Mouse (Mus musculus) neural tube, embryonic 14.5 days (tissue): ENCODE measurements at regions not wholly inside any gene's neighbourhood (a gene's known extent, or its start where the extent isn't known, plus 50 kb on each side); places are given as distances from the start of the nearest gene placed in this dataset.

ENCODE experiments used
- ATAC-seq: fragments of 200-750 bp; cut with Nextera tagmentation; 2 replicates; pipeline ENCODE4 v1.8.0; 2017; ENCODE audit warnings: low read depth, mild to moderate bottlenecking, moderate TSS enrichment, moderate library complexity
- H3K27ac ChIP-seq: fragments of 300-500 bp; sonication (generic); 2 replicates; pipeline ENCODE4 v1.5.1; 2014; ENCODE audit warnings: low read depth, mild to moderate bottlenecking, control low read depth, low read length, moderate library complexity, mixed read lengths
- H3K27me3 ChIP-seq: fragments of 300-500 bp; sonication (generic); 2 replicates; pipeline ENCODE4 v1.6.1; 2014; ENCODE audit warnings: low read length; ENCODE audit not compliant: control insufficient read depth, insufficient read depth
- H3K36me3 ChIP-seq: fragments of 300-500 bp; sonication (generic); 2 replicates; pipeline ENCODE4 v1.6.1; 2014; ENCODE audit warnings: low read length, mixed read lengths; ENCODE audit not compliant: control insufficient read depth, insufficient read depth
- H3K4me1 ChIP-seq: fragments of 300-500 bp; sonication (generic); 2 replicates; pipeline ENCODE4 v1.6.1; 2014; ENCODE audit warnings: low read length; ENCODE audit not compliant: control insufficient read depth, insufficient read depth
- H3K4me2 ChIP-seq: fragments of 300-500 bp; sonication (generic); 2 replicates; pipeline ENCODE4 v1.6.1; 2014; ENCODE audit warnings: mild to moderate bottlenecking, low read depth, low read length, control low read depth
- H3K4me3 ChIP-seq: fragments of 300-500 bp; sonication (generic); 2 replicates; pipeline ENCODE4 v1.5.1; 2014; ENCODE audit warnings: low read depth, low read length, control low read depth, mixed read lengths
- H3K9ac ChIP-seq: fragments of 300-500 bp; sonication (generic); replicated peaks from 2 replicates; pipeline ENCODE4 v1.6.1; 2014; ENCODE audit warnings: low read depth, mild to moderate bottlenecking, control low read depth, low read length, mixed read lengths
- H3K9me3 ChIP-seq: fragments of 300-500 bp; sonication (generic); 2 replicates; pipeline ENCODE4 v1.6.1; 2016; ENCODE audit warnings: low read length; ENCODE audit not compliant: control insufficient read depth
- WGBS: fragments of 180-500 bp; shearing (Covaris S2); extraction: QIAGEN DNeasy Blood & Tissue Kit; methylation state at CpG from one replicate; pipeline ENCODE4 v1.1.7; 2014; 5-methylcytosine and 5-hydroxymethylcytosine counted together

DNA sequence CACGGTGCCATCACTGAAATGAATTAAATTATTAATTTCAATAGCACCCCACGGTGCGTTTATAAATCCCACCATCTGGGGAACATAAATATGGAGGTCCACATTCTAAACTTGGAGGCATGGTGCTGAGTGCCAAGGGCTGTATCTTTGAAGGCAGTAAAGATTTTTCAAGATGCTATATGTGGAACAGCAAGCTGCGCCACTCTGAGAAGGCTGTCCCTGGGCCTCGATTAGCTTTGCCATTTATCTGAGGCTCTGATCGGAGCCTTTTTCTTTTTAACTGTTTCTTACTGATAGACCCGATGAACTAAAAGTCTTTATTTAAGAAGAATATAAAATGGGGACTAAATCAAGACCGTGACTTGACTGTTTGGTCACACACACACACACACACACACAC, 114.5 kb upstream of the Prox1 start:
- Histone ChIP-seq H3K4me1 (peaks cover 14% of the 10 kb centered on the region; the same call in 1 of the 2 replicates), H3K27me3 (no peaks in the 10 kb centered on the region), H3K9ac (no peak overlapping the region), H3K27ac (no peak overlapping the region), H3K4me2 (no peak overlapping the region), H3K4me3 (no peak overlapping the region), H3K36me3 (no peaks in the 10 kb centered on the region), H3K9me3 (no peaks in the 10 kb centered on the region)
- 57% methylated on average over 8 of the region's 8 CpGs for WGBS
- ATAC-seq, result no peak

DNA sequence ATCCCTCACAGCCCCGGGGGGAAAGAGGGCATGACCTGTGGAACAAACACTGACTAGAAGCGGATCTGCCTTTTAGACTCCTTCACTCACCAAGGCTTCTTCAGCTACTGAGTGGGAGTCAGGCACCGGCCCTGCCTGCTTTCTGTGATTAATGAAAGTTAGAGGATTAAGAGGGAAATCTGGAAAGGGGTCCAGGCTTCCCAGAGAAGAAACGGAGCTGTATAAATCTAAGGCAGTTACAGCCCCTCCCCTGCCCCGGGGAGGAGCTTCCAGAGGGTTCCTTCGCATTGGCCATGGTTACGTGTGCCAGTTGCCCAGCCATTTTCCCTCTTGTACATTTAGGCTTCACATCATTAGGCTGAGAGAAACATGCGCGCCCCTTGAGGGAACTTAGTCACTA, 113.6 kb upstream of the Prox1 start:
- Histone ChIP-seq H3K9me3 (no peaks in the 10 kb centered on the region), H3K4me3 (no peak overlapping the region), H3K27ac (no peak overlapping the region), H3K27me3 (no peaks in the 10 kb centered on the region), H3K36me3 (no peaks in the 10 kb centered on the region), H3K4me1 (peaks cover 14% of the 10 kb centered on the region; the same call in 1 of the 2 replicates), H3K4me2 (no peak overlapping the region), H3K9ac (no peak overlapping the region)
- no peak for ATAC-seq
- 66% methylated on average over 9 of the region's 9 CpGs for WGBS

DNA sequence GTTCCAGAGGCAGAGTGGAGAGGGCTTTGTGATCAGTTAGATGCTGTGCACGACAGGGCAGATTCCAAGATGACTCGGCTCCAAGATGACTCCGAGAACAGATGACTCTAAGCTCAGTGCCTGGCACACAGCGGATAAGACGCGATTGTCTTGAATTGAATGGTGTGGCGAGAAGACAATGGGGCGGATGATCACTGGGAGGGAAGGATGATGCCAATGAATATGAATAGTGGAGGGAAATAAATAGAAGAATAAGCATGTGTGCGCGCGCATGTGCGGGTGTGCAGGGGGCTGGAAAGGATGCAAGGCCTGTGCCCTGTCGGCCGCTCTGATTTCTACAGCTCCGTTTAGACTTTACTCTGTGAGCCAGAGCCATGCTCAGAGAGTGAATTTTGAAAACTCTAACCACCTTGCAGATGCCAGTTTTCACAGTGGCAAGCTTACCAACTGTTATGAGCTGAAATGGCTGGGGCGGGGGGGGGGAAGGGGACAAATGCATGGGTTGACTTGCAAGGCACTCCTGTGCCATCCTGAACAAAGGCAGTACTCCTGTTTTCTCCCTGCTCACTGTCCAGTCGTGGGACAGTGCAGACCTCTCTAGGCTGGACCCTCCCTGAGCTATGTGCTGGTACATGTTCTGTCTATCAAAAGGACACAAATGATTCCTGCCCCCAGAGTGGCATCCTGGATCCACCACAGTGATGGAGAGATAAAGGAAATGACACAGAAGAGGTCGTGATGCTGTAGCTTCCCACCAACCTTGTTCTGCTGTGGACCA, 109.8 kb upstream of the Prox1 start:
- Histone ChIP-seq H3K36me3 (no peaks in the 10 kb centered on the region), H3K27ac (no peak overlapping the region), H3K4me3 (no peak overlapping the region), H3K4me1 (no peaks in the 10 kb centered on the region), H3K27me3 (no peaks in the 10 kb centered on the region), H3K9me3 (no peaks in the 10 kb centered on the region), H3K4me2 (no peak overlapping the region), H3K9ac (no peak overlapping the region)
- 76% methylated on average over 18 of the region's 18 CpGs for WGBS
- no peak for ATAC-seq

DNA sequence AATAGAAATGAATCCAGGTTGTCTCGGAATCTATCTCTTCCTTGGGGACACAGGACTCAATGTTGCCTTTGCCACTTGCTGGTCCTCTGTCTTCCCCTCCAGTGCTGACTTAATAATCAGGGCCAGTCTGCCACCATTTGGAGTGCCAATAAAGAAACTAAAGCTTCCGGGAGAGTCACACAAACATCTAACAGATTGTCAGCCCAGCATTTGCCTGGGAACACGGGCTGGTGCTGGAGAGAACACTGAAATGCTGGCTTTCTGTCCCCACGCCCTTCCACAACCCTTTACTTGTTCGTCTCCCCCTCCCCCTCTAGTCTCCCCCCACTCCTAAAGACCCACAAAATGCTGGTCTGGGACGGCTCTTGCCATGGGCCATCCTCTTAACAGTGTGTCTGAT, 104.4 kb upstream of the Prox1 start:
- H3K4me3 ChIP-seq, result no peak overlapping the region
- no peaks in the 10 kb centered on the region for H3K27me3 ChIP-seq
- H3K4me2 ChIP-seq, result no peak overlapping the region
- H3K9ac ChIP-seq, result no peak overlapping the region
- H3K27ac ChIP-seq, result no peak overlapping the region
- ATAC-seq, result no peak
- no peaks in the 10 kb centered on the region for H3K4me1 ChIP-seq
- H3K9me3 ChIP-seq, result no peaks in the 10 kb centered on the region
- no peaks in the 10 kb centered on the region for H3K36me3 ChIP-seq
- 82% methylated on average over 6 of the region's 6 CpGs for WGBS

DNA sequence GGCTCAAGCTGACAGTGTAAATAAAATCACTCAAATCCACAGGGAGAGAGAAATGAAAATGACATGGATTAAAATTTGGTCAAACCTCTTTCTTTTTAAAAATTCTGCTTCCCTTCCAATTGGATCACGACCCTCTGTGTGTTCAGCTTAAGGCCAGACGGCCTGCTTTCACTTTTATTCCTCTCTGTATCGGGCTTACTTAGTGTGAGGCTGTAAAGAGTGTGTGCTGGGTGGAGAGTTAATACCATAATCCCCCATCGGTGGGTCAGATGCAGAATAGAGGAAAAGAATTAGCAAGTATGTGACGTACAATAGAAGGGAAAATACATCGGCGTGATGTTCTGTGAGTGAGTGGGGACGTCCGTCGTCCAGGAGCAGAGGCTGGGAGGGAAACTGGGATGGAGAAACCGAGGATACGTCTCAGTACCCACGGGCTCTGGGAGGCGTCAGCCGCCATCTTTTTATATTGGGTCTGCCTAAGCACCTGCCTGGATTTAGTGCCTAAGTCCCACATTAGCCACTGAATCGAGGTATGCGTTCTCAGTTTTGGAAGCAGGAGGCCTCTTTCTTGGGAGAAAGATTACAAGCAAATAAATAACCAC, 100.4 kb upstream of the Prox1 start:
- no peaks in the 10 kb centered on the region for H3K27me3 ChIP-seq

DNA sequence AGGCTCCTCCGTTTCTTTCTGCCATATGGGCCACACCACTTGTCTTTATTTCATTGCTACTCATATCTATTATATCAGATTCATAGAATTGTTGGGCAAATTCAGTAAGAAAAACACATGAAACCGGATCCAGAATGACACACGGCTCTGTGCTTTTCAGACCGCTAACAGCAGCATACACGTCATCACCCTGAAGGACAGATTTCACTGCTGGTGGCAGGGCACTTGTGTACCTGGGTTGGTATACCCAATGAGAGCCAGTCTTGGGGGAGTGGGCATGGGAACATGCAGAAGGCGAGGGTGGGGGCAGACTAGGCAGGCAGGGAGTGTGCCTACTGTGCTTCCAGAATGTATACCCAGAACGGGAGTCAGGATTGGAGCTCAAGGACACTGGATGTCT, 98.7 kb upstream of the Prox1 start:
- WGBS, result 91% methylated on average over 7 of the region's 7 CpGs
- H3K9me3 ChIP-seq, result no peaks in the 10 kb centered on the region
- no peaks in the 10 kb centered on the region for H3K4me1 ChIP-seq
- no peak overlapping the region for H3K9ac ChIP-seq
- H3K4me2 ChIP-seq, result no peak overlapping the region
- H3K36me3 ChIP-seq, result no peaks in the 10 kb centered on the region
- H3K4me3 ChIP-seq, result no peak overlapping the region
- no peaks in the 10 kb centered on the region for H3K27me3 ChIP-seq
- no peak for ATAC-seq
- H3K27ac ChIP-seq, result no peak overlapping the region

More for the DNA sequence above, 100.4 kb upstream of the Prox1 start:
- Histone ChIP-seq H3K4me1 (no peaks in the 10 kb centered on the region), H3K4me3 (no peak overlapping the region), H3K4me2 (no peak overlapping the region), H3K9ac (no peak overlapping the region), H3K36me3 (no peaks in the 10 kb centered on the region), H3K9me3 (no peaks in the 10 kb centered on the region), H3K27ac (no peak overlapping the region)
- ATAC-seq, result no peak
- 82% methylated on average over 17 of the region's 17 CpGs for WGBS

DNA sequence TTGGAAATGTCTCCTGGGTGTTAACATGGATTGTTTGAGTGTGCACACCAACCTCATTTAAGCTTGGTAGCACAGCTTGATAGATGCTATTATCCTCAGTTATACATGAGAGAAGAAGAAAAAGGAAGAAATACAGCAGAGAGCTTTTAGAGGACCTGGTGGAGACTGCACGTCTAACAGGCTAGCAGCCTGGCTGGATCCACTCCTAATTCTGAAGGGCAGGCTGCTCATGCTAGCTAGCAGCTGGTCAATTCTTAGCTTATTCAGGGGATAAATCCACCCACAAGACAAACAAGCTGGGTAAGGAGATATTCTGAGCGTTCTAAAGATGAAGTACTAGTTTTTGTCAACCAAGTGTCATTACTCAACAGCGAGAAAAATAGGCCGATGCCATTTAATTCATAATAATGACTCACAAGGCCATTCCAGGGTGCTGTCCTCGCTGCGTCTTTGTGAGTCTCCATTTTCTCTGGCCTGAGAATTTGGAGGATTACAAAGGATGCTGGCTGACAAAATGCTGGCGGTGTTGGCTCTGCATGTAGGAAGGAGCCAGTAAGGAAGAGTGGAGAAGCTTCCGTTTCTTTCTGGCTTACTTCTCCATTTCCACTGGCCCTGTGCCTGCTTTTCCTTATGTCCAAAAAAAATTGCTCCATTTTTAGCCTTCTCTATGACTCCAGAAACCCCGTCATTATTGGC, 94.7 kb upstream of the Prox1 start:
- ATAC-seq, result no peak
- Histone ChIP-seq H3K27me3 (no peaks in the 10 kb centered on the region), H3K9ac (no peak overlapping the region), H3K4me2 (no peak overlapping the region), H3K4me3 (no peak overlapping the region), H3K4me1 (no peaks in the 10 kb centered on the region), H3K36me3 (no peaks in the 10 kb centered on the region), H3K9me3 (no peaks in the 10 kb centered on the region), H3K27ac (no peak overlapping the region)
- 78% methylated on average over 9 of the region's 9 CpGs for WGBS

DNA sequence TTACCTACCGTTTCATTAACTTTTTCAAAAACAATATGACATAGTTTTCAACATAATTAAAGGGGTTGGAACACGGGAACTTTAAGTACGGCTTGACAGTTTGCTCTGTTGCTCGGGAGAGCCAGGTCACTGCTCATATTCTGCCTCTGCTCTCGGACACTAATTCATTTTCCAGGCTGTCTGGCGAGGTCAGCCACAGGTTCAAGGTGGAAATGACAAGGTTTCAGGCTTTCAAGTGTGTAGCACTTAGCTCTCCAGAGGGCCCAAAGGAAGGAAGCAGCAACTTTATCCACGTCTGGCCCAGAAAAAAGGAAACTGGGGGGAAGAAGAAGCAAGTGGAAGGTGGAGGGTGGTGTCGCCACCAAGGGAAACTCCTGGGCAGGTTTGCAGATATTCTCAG, 94.0 kb upstream of the Prox1 start:
- Histone ChIP-seq H3K27ac (no peak overlapping the region), H3K4me2 (no peak overlapping the region), H3K36me3 (no peaks in the 10 kb centered on the region), H3K9me3 (no peaks in the 10 kb centered on the region), H3K4me1 (no peaks in the 10 kb centered on the region), H3K4me3 (no peak overlapping the region), H3K9ac (no peak overlapping the region), H3K27me3 (no peaks in the 10 kb centered on the region)
- ATAC-seq, result no peak
- WGBS, result 68% methylated on average over 8 of the region's 8 CpGs

DNA sequence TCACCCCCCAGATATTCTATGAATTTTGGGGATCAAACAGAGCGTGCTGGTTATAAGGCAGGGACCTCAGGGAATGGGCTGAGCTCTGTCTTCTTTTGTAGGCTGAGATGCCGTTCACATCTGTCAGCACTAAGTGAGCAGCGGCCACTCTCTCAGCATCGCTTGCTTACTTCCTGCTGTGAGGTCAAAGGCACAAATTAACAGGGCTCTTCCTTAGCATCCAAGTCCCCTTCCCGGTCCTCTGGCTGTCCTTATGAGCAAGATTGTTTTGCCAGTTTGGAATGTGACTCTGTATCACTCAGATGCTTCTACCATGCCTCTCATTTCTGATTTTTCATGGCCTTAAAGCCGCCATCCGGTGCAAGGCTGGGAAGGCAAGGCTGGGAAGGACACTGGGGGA, 93.1 kb upstream of the Prox1 start:
- Histone ChIP-seq H3K27ac (no peak overlapping the region), H3K4me1 (no peaks in the 10 kb centered on the region), H3K27me3 (no peaks in the 10 kb centered on the region), H3K9me3 (no peaks in the 10 kb centered on the region), H3K4me3 (no peak overlapping the region), H3K36me3 (no peaks in the 10 kb centered on the region), H3K9ac (no peak overlapping the region), H3K4me2 (no peak overlapping the region)
- ATAC-seq, result no peak
- WGBS, result 37% methylated on average over 7 of the region's 7 CpGs
